Mouse (Mus musculus) bone marrow, adult 2 months (tissue): ENCODE measurements around the gene Plcl2.

ENCODE experiments used
- CTCF ChIP-seq: fragments of 200-500 bp; IDR thresholded peaks from 2 replicates; pipeline ENCODE4 v1.5.1; 2011; ENCODE audit warnings: low read length, control low read depth; ENCODE audit not compliant: control insufficient read depth, insufficient read depth
- POLR2A ChIP-seq: fragments of 200-500 bp; IDR thresholded peaks from 2 replicates; pipeline ENCODE4 v1.6.1; 2011; ENCODE audit warnings: low read depth, mild to moderate bottlenecking, control low read depth, low read length, borderline replicate concordance; ENCODE audit not compliant: control insufficient read depth

DNA sequence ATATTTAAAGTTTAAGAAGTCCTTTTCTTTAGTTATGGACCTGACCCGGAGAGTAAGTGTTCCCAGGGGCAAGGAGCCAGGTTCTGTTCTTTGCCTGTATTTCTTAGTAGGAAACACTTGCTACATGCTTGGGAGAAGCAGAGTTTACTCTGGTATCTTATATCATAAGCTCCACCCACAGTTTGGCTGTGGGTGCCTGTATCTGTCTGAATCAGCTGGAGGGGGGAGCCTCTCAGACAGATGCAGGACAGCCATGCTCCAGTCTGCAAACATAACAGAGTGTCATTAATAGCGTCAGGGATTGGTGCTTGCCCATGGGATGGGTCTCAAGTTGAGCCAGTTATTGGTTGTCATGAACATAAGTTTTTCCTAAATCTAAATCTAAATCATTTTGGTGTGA is 42.9 kb downstream of the Plcl2 start:
- TF ChIP-seq CTCF (no peak), POLR2A (no peak)
